Mouse (Mus musculus) heart, postnatal 0 days (tissue): ENCODE data around the gene Lrwd1.

ENCODE experiments used
- CTCF ChIP-seq: IDR thresholded peaks from 2 replicates; pipeline ENCODE4 v1.5.1; 2016; ENCODE audit warnings: antibody characterized with exemption, control low read depth, low read depth
- EP300 ChIP-seq: IDR thresholded peaks from 2 replicates; pipeline ENCODE4 v1.6.1; 2016; ENCODE audit warnings: antibody characterized with exemption, low read depth

GRCm38 (mm10) chr5:136147704-136148103, 11.8 kb upstream of the Lrwd1 start:
- TF ChIP-seq CTCF, result no peak
- TF ChIP-seq EP300, result no peak
